ENCODE assay signal across 8 mouse cellular contexts in the genomic region with DNA sequence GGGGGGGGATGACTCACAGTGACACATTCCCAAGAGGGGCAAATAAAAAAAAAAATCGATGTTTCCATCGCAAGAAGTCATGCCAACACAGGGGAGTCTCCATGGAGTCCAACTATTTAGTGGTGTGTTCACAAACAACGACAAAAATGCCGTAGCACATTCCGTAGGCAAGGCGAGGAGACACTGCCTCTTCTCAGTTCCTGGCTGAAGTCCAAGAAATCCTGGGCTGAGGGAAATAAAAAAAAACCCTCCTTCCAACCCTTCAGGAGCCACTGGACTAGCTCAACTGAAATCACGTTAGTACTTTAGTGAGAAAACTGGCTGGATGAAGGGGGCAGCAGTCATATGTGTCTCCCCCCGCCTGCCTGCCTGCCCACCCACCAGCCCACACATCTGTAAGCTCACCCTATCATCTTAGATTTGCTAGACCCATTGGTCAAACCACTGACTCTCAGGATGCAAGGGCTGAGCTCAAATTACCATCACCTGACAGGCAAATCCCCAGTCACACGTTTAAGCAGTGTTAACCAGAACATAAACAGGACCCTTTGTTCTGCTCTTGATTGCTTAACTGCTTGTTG. TPM values are rescaled to one million over a fixed set of nuclear protein-coding genes. Genes with fewer than 3 reads are reported as not detected.
DNase-seq lines count a peak whose midpoint lies in the region; ATAC-seq and TF ChIP-seq lines count a peak whose summit lies in the region.
"Had no signal": no experiment of that assay in that cellular context is flagged by ENCODE, and none has a peak within 500 bp of the region (broad histone marks: within the 10 kb centered on the region; RNA-seq: fewer than 3 reads in every experiment).

No protein-coding gene starts in this region.

- ATAC-seq in heart, embryonic 14.5 days (ENCODE audit: insufficient number of reproducible peaks, insufficient read depth, low FRiP score, low read depth), result peak; percentile 48; the same call in 1 of the 2 replicates

- in situ Hi-C loops in CH12.LX (cut with MboI; ENCODE audit: low pct_ligation_motif_present, low pct_unique_long_range_greater_than_20kb, low sequenced_read_pairs), result loop anchor here (5.0 to 10.0 kb wide), 2 partner anchors 55 to 193 kb away; no protein-coding TSS in a partner anchor

- DNase-seq in CH12.LX (ENCODE audit: extremely low read depth), result peak; percentile 80
- peak; percentile 65 for DNase-seq in adipocyte (ENCODE audit: low spot score)
- DNase-seq in kidney, postnatal 10 days, result peak; percentile 67
- no peak for DNase-seq in B cell, adult 2 months
- no peak for DNase-seq in layer of hippocampus, postnatal 10 days (ENCODE audit: low spot score in 2 of 2)

- no peaks in the 10 kb centered on the region for H3K27me3 ChIP-seq in CH12.LX (replicated peaks)
- H3K27me3 ChIP-seq in heart, embryonic 14.5 days (ENCODE audit: control insufficient read depth, insufficient read depth, low read length), result no peaks in the 10 kb centered on the region
- no peaks in the 10 kb centered on the region for H3K27me3 ChIP-seq in myocyte (ENCODE audit: control insufficient read depth, insufficient read depth, insufficient read length)

- no peak overlapping the region for H3K4me3 ChIP-seq in CH12.LX (replicated peaks in 1 of 3; ENCODE audit: low read depth in 2 of 3, low read length in 2 of 3, poor library complexity in 1 of 3)
- peak overlapping the region; percentile 9 to 19; a peak in 1 of 4 replicates for H3K4me3 ChIP-seq in heart, embryonic 14.5 days (ENCODE audit: control insufficient read depth in 1 of 2, insufficient read depth in 1 of 2, low read depth in 1 of 2, low read length in 2 of 2)
- H3K4me3 ChIP-seq in myocyte, result no peak overlapping the region
- H3K4me3 ChIP-seq: erythroblast, embryonic 14.5 days had no signal

- peak overlapping the region; percentile 92 for H3K9ac ChIP-seq in CH12.LX (ENCODE audit: insufficient read depth, low read depth)
- H3K9ac ChIP-seq in heart, embryonic 14.5 days (ENCODE audit: low read length), result peak overlapping the region; percentile 44; the same call in 1 of the 2 replicates

- peak; percentile 52; the same call in 1 of the 2 replicates for TF ChIP-seq POLR2A in CH12.LX (IDR thresholded peaks at IDR 0.05; ENCODE audit: low read depth, low read length)
- no peak for TF ChIP-seq POLR2A in myocyte (IDR thresholded peaks at IDR 0.05; ENCODE audit: insufficient read length, low read depth)

- peak overlapping the region; percentile 96 for H3K4me2 ChIP-seq in CH12.LX (ENCODE audit: insufficient read depth, low read depth, poor library complexity, severe bottlenecking)
- peak overlapping the region; percentile 53 for H3K4me2 ChIP-seq in heart, embryonic 14.5 days (ENCODE audit: low read length)
- peak overlapping the region; percentile 62 for H3K4me2 ChIP-seq in myocyte (ENCODE audit: low read depth)

- H3K79me2 ChIP-seq in CH12.LX (replicated peaks; ENCODE audit: control insufficient read depth, extremely low read depth, insufficient read depth, poor library complexity, severe bottlenecking) (peaks cover 87% of the 10 kb centered on the region), myocyte (ENCODE audit: control insufficient read depth, insufficient read depth) (no peaks in the 10 kb centered on the region)

- WGBS in heart, embryonic 14.5 days, result 7% methylated on average over 9 of the region's 9 CpGs

- H3K27ac ChIP-seq in CH12.LX (ENCODE audit: insufficient read depth, low read depth), result peak overlapping the region; percentile 77
- peak overlapping the region; percentile 85 to 90 for H3K27ac ChIP-seq in heart, embryonic 14.5 days (replicated peaks in 1 of 2; ENCODE audit: control insufficient read depth in 1 of 2, insufficient read depth in 1 of 2, low read depth in 2 of 2, low read length in 2 of 2)

- peaks cover 13 to 82% of the 10 kb centered on the region in 2 experiments for H3K4me1 ChIP-seq in CH12.LX (ENCODE audit: control insufficient read depth in 1 of 2, insufficient read depth in 2 of 2)
- H3K4me1 ChIP-seq in heart, embryonic 14.5 days (ENCODE audit: control insufficient read depth in 2 of 2, insufficient read depth in 2 of 2, low read length in 2 of 2), result peaks cover 21 to 44% of the 10 kb centered on the region in 2 experiments

- H3ac ChIP-seq in myocyte (ENCODE audit: control insufficient read depth, insufficient read length), result no peak overlapping the region

- no peak for TF ChIP-seq RAD21 in CH12.LX (IDR thresholded peaks at IDR 0.05; ENCODE audit: low read depth, low read length)

- no peak for TF ChIP-seq CTCF in CH12.LX (conservative IDR thresholded peaks at IDR 0.05 in 1 of 2, IDR thresholded peaks at IDR 0.05 in 1 of 2; ENCODE audit: low read depth in 2 of 2, low read length in 2 of 2)

- no peaks in the 10 kb centered on the region for H3K9me3 ChIP-seq in CH12.LX (replicated peaks; ENCODE audit: low read length)
- no peaks in the 10 kb centered on the region for H3K9me3 ChIP-seq in heart, embryonic 14.5 days (ENCODE audit: control insufficient read depth, low read length)

- dilution Hi-C loops in CH12.LX (cut with MboI; ENCODE audit: extremely low pct_ligation_motif_present, extremely low pct_unique_long_range_greater_than_20kb, low sequenced_read_pairs), result no loop called here

- TF ChIP-seq EP300 in CH12.LX (IDR thresholded peaks at IDR 0.05; ENCODE audit: low read length), result no peak; the same call in 1 of the 2 replicates

- peaks cover under 1 to 36% of the 10 kb centered on the region in 2 experiments for H3K36me3 ChIP-seq in CH12.LX (replicated peaks in 1 of 2; ENCODE audit: control insufficient read depth in 1 of 2, insufficient read depth in 1 of 2, low read length in 1 of 2)
- peaks cover under 1% of the 10 kb centered on the region; the same call in 1 of the 2 replicates for H3K36me3 ChIP-seq in heart, embryonic 14.5 days (ENCODE audit: control insufficient read depth, insufficient read depth, low read length)
- no peaks in the 10 kb centered on the region for H3K36me3 ChIP-seq in myocyte (ENCODE audit: control insufficient read depth, insufficient read depth)

TF ChIP-seq in CH12.LX, 34 proteins besides CTCF, POLR2A, EP300 and RAD21:
- TF ChIP-seq BHLHE40 (IDR thresholded peaks at IDR 0.05; ENCODE audit: low read depth, low read length), result peak; percentile 98
- TF ChIP-seq MAZ (IDR thresholded peaks at IDR 0.05; ENCODE audit: low read depth, low read length), result no peak
- peak; percentile 66 for TF ChIP-seq ZNF384 (IDR thresholded peaks at IDR 0.05; ENCODE audit: low read depth, low read length)
- 0 out of 2 replicates have a peak, but pooled peaks have one; percentile 6 for TF ChIP-seq ELF1 (IDR thresholded peaks at IDR 0.05; ENCODE audit: low read depth, low read length)
- TF ChIP-seq SMC3 (IDR thresholded peaks at IDR 0.05; ENCODE audit: low read depth, low read length), result no peak
- TF ChIP-seq TBP (conservative IDR thresholded peaks at IDR 0.05; ENCODE audit: low read depth, low read length), result peak; percentile 65
- TF ChIP-seq POLR2AphosphoS2 (IDR thresholded peaks at IDR 0.05; ENCODE audit: low read depth, low read length), result no peak
- 0 out of 2 replicates have a peak, but pooled peaks have one; percentile 36 for TF ChIP-seq UBTF (IDR thresholded peaks at IDR 0.05; ENCODE audit: low read depth, low read length)
- TF ChIP-seq TCF12 (IDR thresholded peaks at IDR 0.05; ENCODE audit: low read depth, low read length), result peak; percentile 34; the same call in 1 of the 2 replicates
- TF ChIP-seq PAX5 (IDR thresholded peaks at IDR 0.05; ENCODE audit: low read length), result no peak
- TF ChIP-seq MEF2A (IDR thresholded peaks at IDR 0.05; ENCODE audit: borderline replicate concordance, low read depth, low read length), result no peak
- peak; percentile 83 for TF ChIP-seq ETS1 (conservative IDR thresholded peaks at IDR 0.05; ENCODE audit: low read depth, low read length)

TF ChIP-seq in myocyte, 11 proteins besides CTCF, POLR2A, EP300 and RAD21:
- no peak for TF ChIP-seq TCF12 (IDR thresholded peaks at IDR 0.05; ENCODE audit: insufficient read depth, poor library complexity, severe bottlenecking)
- no peak for TF ChIP-seq SRF (IDR thresholded peaks at IDR 0.05; ENCODE audit: control insufficient read depth, insufficient read length, low read depth)
- no peak for TF ChIP-seq CEBPB (IDR thresholded peaks at IDR 0.05; ENCODE audit: insufficient read depth, poor library complexity, severe bottlenecking)
- no peak for TF ChIP-seq MAX (IDR thresholded peaks at IDR 0.05; ENCODE audit: low read depth)
- no peak for TF ChIP-seq POLR2AphosphoS2 (IDR thresholded peaks at IDR 0.05; ENCODE audit: insufficient read length, low read depth)
- TF ChIP-seq REST (IDR thresholded peaks at IDR 0.05; ENCODE audit: insufficient read depth, insufficient read length), result no peak
- no peak for TF ChIP-seq TCF3 (IDR thresholded peaks at IDR 0.05; ENCODE audit: insufficient read length, low read depth)
- no peak for TF ChIP-seq MYOD1 (IDR thresholded peaks at IDR 0.05; ENCODE audit: control insufficient read depth in 1 of 3, insufficient read length in 2 of 3, low read depth in 2 of 3)
- TF ChIP-seq E2F4 (IDR thresholded peaks at IDR 0.05; ENCODE audit: insufficient read depth), result no peak

RNA-seq across cellular contexts. Expression of gene St3gal6, which starts 11.8 kb away (rescaled TPM):
- total RNA-seq in CH12.LX (2012; rRNA removed) (149 and 167 TPM in 2 replicates), CH12.LX (2014; rRNA removed) (225 and 240 TPM in 2 replicates)
- polyA plus RNA-seq in CH12.LX (2012; ENCODE audit: insufficient read length, low read depth) (391 and 420 TPM in 2 replicates), myocyte (2012; fragmentation: generic; extraction: Trizol) (0.18 TPM)
- 11.4 and 16.0 TPM in 2 replicates for polyA plus RNA-seq in heart, embryonic 14.5 days (2014; fragmentation: Nextera tagmentation; extraction: Ambion mirVana)
- total RNA-seq in layer of hippocampus, postnatal 10 days (2021), result 10 to 100 TPM; 16.3 to 19.1 TPM

Comparison
In these comparisons a context has a peak if more than half of its experiments do, and no peak if none do; other contexts are left out.
1. DNase-seq: peak in CH12.LX (single experiment), adipocyte (single experiment) and kidney, postnatal 10 days (single experiment); none in B cell, adult 2 months (0 of 2) and layer of hippocampus, postnatal 10 days (0 of 2).
2. H3K4me3 ChIP-seq: peak in heart, embryonic 14.5 days (2 of 2); none in CH12.LX (0 of 3) and myocyte (single experiment).
3. RNA of gene St3gal6, which starts 11.8 kb away (polyA plus RNA-seq): 391 to 420 TPM in CH12.LX; 11.4 to 16.0 TPM in heart, embryonic 14.5 days and 0.18 TPM in myocyte (single experiment); every median in the first group is over 10 times any median in the second.
4. Peak in every context shown above with its lines, with median percentiles within 50 percentile points of each other: H3K4me2 ChIP-seq.